Mouse (Mus musculus) CH12.LX (cell line): Measurements from ENCODE around the gene Gm45716. TPM values are rescaled to one million over a fixed set of nuclear protein-coding genes. Genes with fewer than 3 reads are reported as not detected.

Experiments
- DNase-seq: peaks from one replicate; pipeline ENCODE4 v3.0.0-alpha.2; 2013; ENCODE audit errors: extremely low read depth
- H3K27ac ChIP-seq: 2 replicates; pipeline ENCODE4 v1.5.1; 2012; ENCODE audit warnings: low read depth, mild to moderate bottlenecking, control low read depth, moderate library complexity; ENCODE audit not compliant: insufficient read depth
- H3K27me3 ChIP-seq: replicated peaks from 2 replicates; pipeline ENCODE3; 2012; ENCODE audit warnings: inconsistent platforms
- H3K36me3 ChIP-seq, 2 experiments: replicated peaks in 1 of 2; 2 replicates each; pipeline versions ENCODE3 to v1.6.1; 2012; ENCODE audit warnings: inconsistent platforms in 1 of 2, low read length in 1 of 2, mild to moderate bottlenecking in 1 of 2, mixed read lengths in 1 of 2, moderate library complexity in 1 of 2; ENCODE audit not compliant: control insufficient read depth in 1 of 2, insufficient read depth in 1 of 2
- H3K4me1 ChIP-seq, 2 experiments: 2 replicates each; pipeline ENCODE4 v1.6.1; 2012; ENCODE audit warnings: inconsistent platforms in 1 of 2, moderate library complexity in 1 of 2; ENCODE audit not compliant: insufficient read depth in 2 of 2, control insufficient read depth in 1 of 2
- H3K4me2 ChIP-seq: 2 replicates; pipeline ENCODE4 v1.6.1; 2012; ENCODE audit warnings: low read depth, mild to moderate bottlenecking, control low read depth; ENCODE audit not compliant: poor library complexity, insufficient read depth, severe bottlenecking
- H3K4me3 ChIP-seq, 3 experiments: fragments of 150-350 bp in 1 of 3; sonication (generic) in 1 of 3; replicated peaks in 1 of 3; 2 replicates each; pipeline versions ENCODE3 to v1.5.1; 2011 to 2012; ENCODE audit warnings: low read depth in 2 of 3, low read length in 2 of 3, mild to moderate bottlenecking in 2 of 3, moderate library complexity in 2 of 3, control low read depth in 1 of 3, improper control_type of control experiment in 1 of 3, inconsistent platforms in 1 of 3, mixed read lengths in 1 of 3; ENCODE audit not compliant: poor library complexity in 1 of 3
- H3K79me2 ChIP-seq: replicated peaks from 2 replicates; pipeline ENCODE4 v1.6.1; 2012; ENCODE audit warnings: mild to moderate bottlenecking, moderate library complexity; ENCODE audit not compliant: control insufficient read depth, poor library complexity, insufficient read depth, severe bottlenecking; ENCODE audit errors: extremely low read depth
- H3K9ac ChIP-seq: 2 replicates; pipeline ENCODE4 v1.6.1; 2012; ENCODE audit warnings: low read depth, mild to moderate bottlenecking, control low read depth, moderate library complexity; ENCODE audit not compliant: insufficient read depth
- H3K9me3 ChIP-seq: replicated peaks from 2 replicates; pipeline ENCODE3; 2012; ENCODE audit warnings: low read length, inconsistent platforms, mixed read lengths
- CHD2 ChIP-seq: IDR thresholded peaks from 2 replicates; pipeline ENCODE4 v1.6.1; 2011; ENCODE audit warnings: low read length, improper control_type of control experiment
- EP300 ChIP-seq: IDR thresholded peaks from 2 replicates; pipeline ENCODE4 v1.6.1; 2011; ENCODE audit warnings: low read length, improper control_type of control experiment
- GABPA ChIP-seq: IDR thresholded peaks from 2 replicates; pipeline ENCODE4 v1.6.1; 2012; ENCODE audit warnings: low read depth, low read length, improper control_type of control experiment, inconsistent platforms; ENCODE audit not compliant: insufficient replicate concordance
- HCFC1 ChIP-seq: IDR thresholded peaks from 2 replicates; pipeline ENCODE4 v1.6.1; 2012; ENCODE audit warnings: low read depth, mild to moderate bottlenecking, inconsistent platforms, low read length, improper control_type of control experiment
- JUND ChIP-seq: conservative IDR thresholded peaks from 2 replicates; pipeline ENCODE4 v1.6.1; 2011; ENCODE audit warnings: low read depth, low read length, improper control_type of control experiment
- MAFK ChIP-seq: IDR thresholded peaks from 2 replicates; pipeline ENCODE4 v1.6.1; 2011; ENCODE audit warnings: low read length, improper control_type of control experiment; ENCODE audit not compliant: insufficient replicate concordance
- MAX ChIP-seq: IDR thresholded peaks from 2 replicates; pipeline ENCODE4 v1.6.1; 2011; ENCODE audit warnings: low read length, improper control_type of control experiment
- MAZ ChIP-seq: IDR thresholded peaks from 2 replicates; pipeline ENCODE4 v1.6.1; 2012; ENCODE audit warnings: low read depth, mild to moderate bottlenecking, inconsistent platforms, low read length, improper control_type of control experiment, moderate library complexity
- MEF2A ChIP-seq: IDR thresholded peaks from 2 replicates; pipeline ENCODE4 v1.6.1; 2014; ENCODE audit warnings: low read depth, mild to moderate bottlenecking, inconsistent platforms, low read length, improper control_type of control experiment, borderline replicate concordance
- MXI1 ChIP-seq: IDR thresholded peaks from 2 replicates; pipeline ENCODE4 v1.6.1; 2011; ENCODE audit warnings: mild to moderate bottlenecking, low read depth, low read length, improper control_type of control experiment
- NELFE ChIP-seq: IDR thresholded peaks from 2 replicates; pipeline ENCODE4 v1.6.1; 2011; ENCODE audit warnings: low read depth, low read length, improper control_type of control experiment
- NRF1 ChIP-seq: IDR thresholded peaks from 2 replicates; pipeline ENCODE4 v1.6.1; 2014; ENCODE audit warnings: low read depth, mild to moderate bottlenecking, inconsistent platforms, low read length, improper control_type of control experiment, moderate library complexity
- PAX5 ChIP-seq: IDR thresholded peaks from 2 replicates; pipeline ENCODE4 v1.6.1; 2012; ENCODE audit warnings: low read length, inconsistent platforms, mixed read lengths
- POLR2AphosphoS2 ChIP-seq: IDR thresholded peaks from 2 replicates; pipeline ENCODE4 v1.6.1; 2011; ENCODE audit warnings: low read depth, low read length, improper control_type of control experiment
- SIN3A ChIP-seq: IDR thresholded peaks from 2 replicates; pipeline ENCODE4 v1.6.1; 2012; ENCODE audit warnings: low read length, improper control_type of control experiment, inconsistent platforms
- TBP ChIP-seq: conservative IDR thresholded peaks from 2 replicates; pipeline ENCODE4 v1.6.1; 2011; ENCODE audit warnings: low read depth, low read length, improper control_type of control experiment
- TCF12 ChIP-seq: IDR thresholded peaks from 2 replicates; pipeline ENCODE4 v1.6.1; 2014; ENCODE audit warnings: low read depth, mild to moderate bottlenecking, inconsistent platforms, low read length, improper control_type of control experiment
- USF2 ChIP-seq: conservative IDR thresholded peaks from 2 replicates; pipeline ENCODE4 v1.6.1; 2011; ENCODE audit warnings: low read depth, low read length, improper control_type of control experiment
- ZKSCAN1 ChIP-seq: IDR thresholded peaks from 2 replicates; pipeline ENCODE4 v1.6.1; 2012; ENCODE audit warnings: low read depth, inconsistent platforms, low read length, improper control_type of control experiment, borderline replicate concordance
- ZMIZ1 ChIP-seq: IDR thresholded peaks from 2 replicates; pipeline ENCODE4 v1.6.1; 2012; ENCODE audit warnings: low read depth, mild to moderate bottlenecking, inconsistent platforms, low read length, improper control_type of control experiment
- ZNF384 ChIP-seq: IDR thresholded peaks from 2 replicates; pipeline ENCODE4 v1.6.1; 2012; ENCODE audit warnings: low read depth, low read length, improper control_type of control experiment, inconsistent platforms
- dilution Hi-C: fragments of 300-500 bp; cut with MboI; formaldehyde crosslinking; loops from 2 replicates; pipeline ENCODE4 v1.14.3; 2020; ENCODE audit warnings: low sequenced_read_pairs; ENCODE audit not compliant: extremely low pct_unique_long_range_greater_than_20kb, extremely low pct_ligation_motif_present
- in situ Hi-C: fragments of 300-500 bp; cut with MboI; formaldehyde crosslinking; loops from 3 replicates; pipeline ENCODE4 v1.14.3; 2019; ENCODE audit warnings: low sequenced_read_pairs, low pct_ligation_motif_present, low pct_unique_long_range_greater_than_20kb, mixed read lengths
- polyA plus RNA-seq: library from polyadenylated mRNA; unstranded; fragments of >175 nt; gene quantifications from 2 replicates; pipeline ENCODE4 v1.2.1, GENCODE M21; 2012; ENCODE audit warnings: low read depth; ENCODE audit not compliant: insufficient read length
- total RNA-seq, 2 experiments: library from RNA; depleted of rRNA; stranded (reverse); fragments of 300-350 nt in 1 of 2; fragments of >200 nt in 1 of 2; gene quantifications; 2 replicates each; pipeline ENCODE4 v1.2.3; 2012 to 2014

Gm45716 gene
- total and polyA plus RNA-seq, 3 experiments, result 3.0 to 15.9 (median 9.9) TPM

GRCm38 (mm10) chr11:90142936-90143335 lies 44.5 kb upstream of the Gm45716 start:
- H3K9ac ChIP-seq, result no peak overlapping the region
- H3K9me3 ChIP-seq, result no peaks in the 10 kb centered on the region
- dilution Hi-C loops (no loop called here), in situ Hi-C loops (no loop called here)
- H3K36me3 ChIP-seq, result no peaks in the 10 kb centered on the region
- no peak overlapping the region for H3K4me2 ChIP-seq
- H3K79me2 ChIP-seq, result no peaks in the 10 kb centered on the region
- TF ChIP-seq USF2 (no peak), MAX (no peak), SIN3A (no peak), HCFC1 (no peak), EP300 (no peak), NELFE (no peak), NRF1 (no peak), TBP (no peak), ZKSCAN1 (no peak), GABPA (no peak), MAZ (no peak), ZMIZ1 (no peak), MXI1 (no peak), PAX5 (no peak), POLR2AphosphoS2 (no peak), ZNF384 (no peak)
- H3K4me1 ChIP-seq, result no peaks in the 10 kb centered on the region
- no peak overlapping the region for H3K4me3 ChIP-seq
- H3K27me3 ChIP-seq, result peaks cover 11% of the 10 kb centered on the region
- no peak for DNase-seq
- H3K27ac ChIP-seq, result no peak overlapping the region

- no peak for TF ChIP-seq MEF2A
- TF ChIP-seq CHD2, result no peak
- TF ChIP-seq ZKSCAN1, result no peak
- TF ChIP-seq TCF12, result no peak
- no peak for TF ChIP-seq JUND
- no peak for TF ChIP-seq MAFK
- DNase-seq, result no peak
- Histone ChIP-seq H3K4me2 (no peak overlapping the region), H3K4me1 (no peaks in the 10 kb centered on the region), H3K27ac (no peak overlapping the region), H3K79me2 (no peaks in the 10 kb centered on the region), H3K9ac (no peak overlapping the region), H3K27me3 (peaks cover 10% of the 10 kb centered on the region), H3K9me3 (no peaks in the 10 kb centered on the region), H3K4me3 (no peak overlapping the region), H3K36me3 (no peaks in the 10 kb centered on the region)
- in situ Hi-C loops (no loop called here), dilution Hi-C loops (no loop called here)
Measured at GRCm38 (mm10) chr11:90146086-90146860, 41.2 kb upstream of the Gm45716 start.
